Mouse (Mus musculus) forebrain, embryonic 10.5 days (tissue): ENCODE data around the gene Celsr3. TPM values are rescaled to one million over a fixed set of nuclear protein-coding genes. Genes with fewer than 3 reads are reported as not detected.

ENCODE experiments used
- DNase-seq: peaks from one replicate; pipeline ENCODE4 v3.0.0-alpha.2; 2017; ENCODE audit warnings: low spot score; ENCODE audit errors: extremely low spot score
- H3K27ac ChIP-seq: fragments of 300-500 bp; sonication (generic); 2 replicates; pipeline ENCODE4 v1.5.1; 2016; ENCODE audit warnings: mild to moderate bottlenecking
- H3K27me3 ChIP-seq: fragments of 300-500 bp; sonication (generic); 2 replicates; pipeline ENCODE4 v1.6.1; 2016; ENCODE audit warnings: mild to moderate bottlenecking; ENCODE audit not compliant: poor library complexity, severe bottlenecking
- H3K36me3 ChIP-seq: fragments of 300-500 bp; sonication (generic); replicated peaks from 2 replicates; pipeline ENCODE4 v1.6.1; 2016; ENCODE audit warnings: mild to moderate bottlenecking, moderate library complexity
- H3K4me1 ChIP-seq: fragments of 300-500 bp; sonication (generic); 2 replicates; pipeline ENCODE4 v1.6.1; 2016
- H3K4me3 ChIP-seq: fragments of 300-500 bp; sonication (generic); 2 replicates; pipeline ENCODE4 v1.5.1; 2016; ENCODE audit warnings: mild to moderate bottlenecking, moderate library complexity
- H3K9me3 ChIP-seq: fragments of 300-500 bp; sonication (generic); 2 replicates; pipeline ENCODE4 v1.6.1; 2016; ENCODE audit warnings: mild to moderate bottlenecking, moderate library complexity
- WGBS: fragments of 180-500 bp; shearing (Covaris S2); methylation state at CpG from one replicate; pipeline ENCODE4 v1.1.7; 2016; 5-methylcytosine and 5-hydroxymethylcytosine counted together
- microRNA-seq: library from miRNA; unstranded; fragments of <30 nt; microRNA quantifications from one replicate; pipeline ENCODE4, GENCODE M21; 2017
- polyA plus RNA-seq: library from polyadenylated mRNA; unstranded; fragments of >200 nt; fragmentation: Nextera tagmentation; extraction: Ambion mirVana; gene quantifications from 2 replicates; pipeline ENCODE4 v1.2.1, GENCODE M21; 2016

The Celsr3 gene
- polyA plus RNA-seq, 1 experiment from 2014 or later: 2.1 TPM

GRCm38 (mm10) chr9:108842989-108843388, 16.9 kb downstream of the Celsr3 start:
- peaks cover 16% of the 10 kb centered on the region for H3K36me3 ChIP-seq
- 22% methylated on average over 14 of the region's 14 CpGs for whole genome bisulfite sequencing
- H3K4me1 ChIP-seq: peaks cover 11% of the 10 kb centered on the region
- H3K27me3 ChIP-seq: peaks cover 26% of the 10 kb centered on the region
- no peaks in the 10 kb centered on the region for H3K9me3 ChIP-seq
- peak overlapping the region; percentile 27 for H3K4me3 ChIP-seq
- DNase-seq: no peak
- H3K27ac ChIP-seq: no peak overlapping the region; the same call in 1 of the 2 replicates

GRCm38 (mm10) chr9:108845390-108845789, 19.3 kb downstream of the Celsr3 start:
- Histone ChIP-seq H3K36me3 (peaks cover 26% of the 10 kb centered on the region), H3K27me3 (peaks cover 26% of the 10 kb centered on the region), H3K27ac (no peak overlapping the region), H3K9me3 (no peaks in the 10 kb centered on the region), H3K4me1 (peaks cover 11% of the 10 kb centered on the region), H3K4me3 (no peak overlapping the region)
- WGBS: 80% methylated on average over 5 of the region's 5 CpGs
- no peak for DNase-seq

GRCm38 (mm10) chr9:108847374-108847773, 21.3 kb downstream of the Celsr3 start:
- peaks cover 23% of the 10 kb centered on the region for H3K4me1 ChIP-seq
- H3K4me3 ChIP-seq: no peak overlapping the region
- peaks cover 20% of the 10 kb centered on the region; the same call in 1 of the 2 replicates for H3K36me3 ChIP-seq
- no peak overlapping the region for H3K27ac ChIP-seq
- no peaks in the 10 kb centered on the region for H3K9me3 ChIP-seq
- DNase-seq: no peak
- H3K27me3 ChIP-seq: peaks cover 17% of the 10 kb centered on the region
- 90% methylated on average over 4 of the region's 4 CpGs for WGBS

- no peak overlapping the region for H3K4me3 ChIP-seq
- peaks cover 20% of the 10 kb centered on the region; the same call in 1 of the 2 replicates for H3K36me3 ChIP-seq
- no peak overlapping the region for H3K27ac ChIP-seq
- 79% methylated on average over 17 of the region's 17 CpGs for WGBS
- peaks cover 19% of the 10 kb centered on the region for H3K4me1 ChIP-seq
- no peaks in the 10 kb centered on the region for H3K9me3 ChIP-seq
- DNase-seq: no peak
- H3K27me3 ChIP-seq: peaks cover 7% of the 10 kb centered on the region
Measured at GRCm38 (mm10) chr9:108848419-108848818, 22.3 kb downstream of the Celsr3 start.

GRCm38 (mm10) chr9:108852976-108853375, 26.9 kb downstream of the Celsr3 start, which contains the start of gene Slc26a6:
Slc26a6 (plus strand) TSS chr9:108853283.
- Histone ChIP-seq H3K4me1 (peaks cover 36% of the 10 kb centered on the region), H3K9me3 (no peaks in the 10 kb centered on the region), H3K27ac (peak within 1 kb of the TSS; percentile 91), H3K27me3 (peaks cover 18% of the 10 kb centered on the region), H3K36me3 (peaks cover 27% of the 10 kb centered on the region), H3K4me3 (peak within 1 kb of the TSS; percentile 78)
- no peak for DNase-seq
- WGBS: 88% methylated on average over 3 of the region's 3 CpGs

- H3K4me3 ChIP-seq: peak overlapping the region; percentile 78
- peak overlapping the region; percentile 91 for H3K27ac ChIP-seq
- peaks cover 30% of the 10 kb centered on the region for H3K36me3 ChIP-seq
- DNase-seq: peak; percentile 93
- WGBS: 3% methylated on average over 25 of the region's 25 CpGs
- peaks cover 18% of the 10 kb centered on the region for H3K27me3 ChIP-seq
- H3K4me1 ChIP-seq: peaks cover 36% of the 10 kb centered on the region
- no peaks in the 10 kb centered on the region for H3K9me3 ChIP-seq
Measured at GRCm38 (mm10) chr9:108853635-108854240, 27.6 kb downstream of the Celsr3 start.

GRCm38 (mm10) chr9:108854241-108854696, 28.1 kb downstream of the Celsr3 start:
- Histone ChIP-seq H3K36me3 (peaks cover 29% of the 10 kb centered on the region), H3K4me1 (peaks cover 36% of the 10 kb centered on the region), H3K27ac (peak overlapping the region; percentile 91), H3K4me3 (peak overlapping the region; percentile 78), H3K9me3 (no peaks in the 10 kb centered on the region), H3K27me3 (peaks cover 18% of the 10 kb centered on the region)
- peak; percentile 86 for DNase-seq
- under 1% methylated on average over 28 of the region's 28 CpGs for WGBS

GRCm38 (mm10) chr9:108855335-108855734, 29.2 kb downstream of the Celsr3 start:
- WGBS: 56% methylated on average over 5 of the region's 5 CpGs
- DNase-seq: no peak
- H3K27me3 ChIP-seq: peaks cover 18% of the 10 kb centered on the region

GRCm38 (mm10) chr9:108858792-108859527, 32.8 kb downstream of the Celsr3 start:
- peaks cover 18% of the 10 kb centered on the region for H3K27me3 ChIP-seq
- WGBS: 83% methylated on average over 8 of the region's 8 CpGs
- H3K9me3 ChIP-seq: no peaks in the 10 kb centered on the region
- H3K27ac ChIP-seq: no peak overlapping the region
- H3K36me3 ChIP-seq: peaks cover 47% of the 10 kb centered on the region
- H3K4me1 ChIP-seq: peaks cover 14% of the 10 kb centered on the region
- H3K4me3 ChIP-seq: no peak overlapping the region
- DNase-seq: no peak

More at GRCm38 (mm10) chr9:108855335-108855734, 29.2 kb downstream of the Celsr3 start:
- Histone ChIP-seq H3K4me3 (peak overlapping the region; percentile 78), H3K36me3 (peaks cover 35% of the 10 kb centered on the region), H3K4me1 (peaks cover 36% of the 10 kb centered on the region), H3K9me3 (no peaks in the 10 kb centered on the region), H3K27ac (no peak overlapping the region)

Small RNAs within 50 kb of the gene (microRNA-seq; reads per million reads assigned to microRNA genes)
- gene Gm23156: not detected

Other genes with a start within 250 kb of the Celsr3 start
- gene Wdr6, start 247.6 kb upstream of the Celsr3 start, polyA plus RNA-seq: 203 and 212 TPM in 2 replicates
- 11.9 and 12.1 TPM in 2 replicates for gene P4htm, start 228.7 kb upstream of the Celsr3 start, polyA plus RNA-seq
- 64.1 and 69.1 TPM in 2 replicates for gene Arih2, start 176.9 kb upstream of the Celsr3 start, polyA plus RNA-seq
- gene Slc25a20, start 164.2 kb upstream of the Celsr3 start, polyA plus RNA-seq: 33.1 and 35.8 TPM in 2 replicates
- gene Prkar2a, start 137.0 kb upstream of the Celsr3 start, polyA plus RNA-seq: 28.5 and 30.1 TPM in 2 replicates
- gene Ip6k2, start 42.5 kb upstream of the Celsr3 start, polyA plus RNA-seq: 78.3 and 89.3 TPM in 2 replicates
- 14.1 and 18.8 TPM in 2 replicates for gene Nckipsd, start 18.0 kb upstream of the Celsr3 start, polyA plus RNA-seq
- 11.5 and 11.6 TPM in 2 replicates for gene Slc26a6, start 27.0 kb downstream of the Celsr3 start, polyA plus RNA-seq
- not detected in 2 replicates for gene Tmem89, start 88.3 kb downstream of the Celsr3 start, polyA plus RNA-seq
- 468 and 481 TPM in 2 replicates for gene Uqcrc1, start 110.3 kb downstream of the Celsr3 start, polyA plus RNA-seq
- 1.5 and 2.3 TPM in 2 replicates for gene Col7a1, start 127.3 kb downstream of the Celsr3 start, polyA plus RNA-seq
- not detected in 2 replicates for gene Ucn2, start 159.7 kb downstream of the Celsr3 start, polyA plus RNA-seq
- gene Pfkfb4, start 165.5 kb downstream of the Celsr3 start, polyA plus RNA-seq: 10.5 and 12.4 TPM in 2 replicates
- gene Shisa5, start 212.2 kb downstream of the Celsr3 start, polyA plus RNA-seq: 29.7 and 31.5 TPM in 2 replicates
- gene Trex1, start 233.4 kb downstream of the Celsr3 start, polyA plus RNA-seq: 7.6 and 9.1 TPM in 2 replicates
- 34.9 and 35.0 TPM in 2 replicates for gene Atrip, start 247.8 kb downstream of the Celsr3 start, polyA plus RNA-seq